Mouse (Mus musculus) left cerebral cortex, adult 18-20 months (tissue): ENCODE results near the gene Sema4a. TPM values are rescaled to one million over a fixed set of nuclear protein-coding genes. Genes with fewer than 3 reads are reported as not detected.

Experiments used
- DNase-seq, 2 experiments: peaks; one replicate each; pipeline ENCODE4 v3.0.0; 2021 to 2022; ENCODE audit warnings: low spot score in 2 of 2, mixed read lengths in 1 of 2
- microRNA-seq, 2 experiments: library from miRNA; unstranded; fragments of <30 nt; microRNA quantifications; one replicate each; pipeline ENCODE4 v1.2.0; 2021
- total RNA-seq, 2 experiments: library from RNA; stranded (reverse); gene quantifications; 2 replicates each; pipeline ENCODE4 v1.2.3; 2021

Gene Sema4a
- total RNA-seq, 2 experiments from 2014 or later, result 70.4 to 76.5 TPM

DNA sequence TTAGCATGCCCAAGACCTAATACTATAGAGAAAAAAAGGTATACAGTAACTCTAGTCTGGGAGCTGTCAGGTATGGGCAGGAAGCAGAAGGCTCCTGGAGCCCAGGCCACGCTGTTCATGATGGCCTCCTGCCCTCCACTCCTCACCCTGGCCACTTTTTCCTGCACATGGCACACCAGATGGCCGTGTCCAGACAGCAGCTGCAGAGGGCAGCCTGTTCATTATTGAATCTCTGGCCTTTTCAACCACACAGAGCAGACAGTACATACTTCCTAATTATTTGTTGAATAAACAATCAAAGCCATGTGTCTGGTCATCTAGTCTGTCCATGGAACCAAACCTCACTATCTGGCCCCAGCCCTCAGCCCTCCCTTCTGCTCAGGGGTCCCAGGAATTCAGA is 62.3 kb downstream of the Sema4a start:
- DNase-seq, result no peak

DNA sequence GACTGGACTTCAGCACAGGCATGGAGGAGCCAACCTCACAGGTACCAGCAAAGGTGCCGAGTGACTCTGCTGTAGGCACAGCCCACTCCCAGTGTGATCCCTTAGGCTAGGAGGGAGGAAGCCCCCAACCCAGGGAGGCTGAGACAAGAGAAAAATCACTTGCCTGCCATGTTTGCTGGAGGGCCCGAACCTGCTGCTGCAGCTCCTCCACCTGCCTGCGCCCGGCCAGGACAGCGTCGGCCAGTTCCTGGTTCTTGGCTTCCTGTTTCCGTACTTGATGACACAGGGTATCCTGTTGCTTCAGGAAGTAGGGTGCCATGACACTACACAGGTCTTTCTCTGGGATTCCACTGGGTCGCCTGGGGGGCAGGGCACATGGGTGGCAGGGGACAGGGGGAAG is 65.2 kb downstream of the Sema4a start:
- no peak for DNase-seq

DNA sequence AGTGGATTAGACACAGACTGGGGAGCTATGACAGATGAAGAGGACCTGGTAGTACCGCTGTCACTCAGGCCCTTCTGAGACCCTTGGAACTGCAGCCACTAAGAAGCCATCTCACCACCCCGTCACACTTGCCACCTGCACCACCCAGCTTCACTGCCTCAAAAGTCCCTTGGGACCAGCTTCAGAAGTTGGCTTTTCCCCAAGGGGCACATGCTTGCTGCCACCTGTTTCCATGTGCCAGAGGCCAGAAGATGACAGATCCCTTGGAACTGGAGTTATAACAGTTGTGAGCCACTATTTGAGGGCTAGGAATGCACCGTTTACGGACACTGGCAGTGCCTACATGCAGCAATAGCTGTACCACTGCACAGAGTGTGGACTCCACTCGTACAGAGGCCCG is 65.7 kb downstream of the Sema4a start:
- no peak for DNase-seq

DNA sequence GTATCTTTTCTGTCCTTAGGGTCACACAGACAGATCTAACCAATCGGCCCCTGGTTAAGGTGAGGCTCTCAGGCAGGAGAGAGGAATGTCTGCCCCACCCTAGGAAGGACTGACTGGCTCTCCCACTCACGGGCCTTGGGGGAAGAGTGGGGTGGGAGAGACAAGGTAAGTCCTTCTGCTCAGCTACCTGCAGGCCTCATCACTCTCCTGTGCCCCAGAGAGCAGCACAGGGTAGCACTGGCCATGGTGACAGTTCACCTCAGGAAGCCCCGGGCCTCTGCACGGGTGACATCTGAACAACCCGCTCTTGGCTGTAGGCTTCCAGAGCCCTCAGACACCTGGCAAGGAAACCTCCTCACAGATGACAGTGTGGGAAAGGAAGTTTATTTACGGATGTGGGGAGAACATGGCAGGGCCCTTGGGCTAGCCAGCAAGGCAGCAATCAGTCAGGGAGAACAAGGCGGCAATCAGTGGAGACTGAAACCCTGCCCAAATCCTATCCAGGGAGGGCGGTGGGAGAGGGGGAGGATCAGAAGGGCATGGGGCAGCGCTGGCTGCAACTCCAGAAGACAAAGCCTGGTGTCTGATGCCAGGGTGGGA is 67.1 kb downstream of the Sema4a start:
- DNase-seq, result no peak

Small RNA genes lying within 50 kb of the gene (microRNA-seq; reads per million reads assigned to microRNA genes)
- gene Mir7011, result 0.63 to 1.7 reads per million in 2 experiments

Other genes with a start within 250 kb of the Sema4a start
- gene Rhbg, start 206.5 kb downstream of the Sema4a start, total RNA-seq, result not detected
- gene Gm38392, start 174.0 kb downstream of the Sema4a start, total RNA-seq, result under 1 TPM; 0.37 to 0.42 TPM
- gene Tsacc, start 164.2 kb downstream of the Sema4a start, total RNA-seq, result 1 to 10 TPM; 2.9 to 4.6 TPM
- gene Cct3, start 164.1 kb downstream of the Sema4a start, total RNA-seq, result 100 to 1,000 TPM; 188 to 189 TPM
- 10 to 100 TPM; 85.6 to 87.3 TPM for gene Glmp, start 136.2 kb downstream of the Sema4a start, total RNA-seq
- gene Tmem79, start 125.0 kb downstream of the Sema4a start, total RNA-seq, result 1 to 10 TPM in 1 of 2 experiments, under 1 TPM in 1; 0.96 to 2.4 TPM
- gene Smg5, start 124.9 kb downstream of the Sema4a start, total RNA-seq, result 10 to 100 TPM; 80.1 to 81.7 TPM
- 10 to 100 TPM in 1 of 2 experiments, 1 to 10 TPM in 1; 8.6 to 11.0 TPM for gene Paqr6, start 96.6 kb downstream of the Sema4a start, total RNA-seq
- 1 to 10 TPM; 1.7 to 1.9 TPM for gene Bglap3, start 88.4 kb downstream of the Sema4a start, total RNA-seq
- 1 to 10 TPM in 1 of 2 experiments, not detected in 1; 2.0 TPM for gene Bglap2, start 82.5 kb downstream of the Sema4a start, total RNA-seq
- gene Bglap, start 76.7 kb downstream of the Sema4a start, total RNA-seq, result not detected
- gene Pmf1, start 50.9 kb downstream of the Sema4a start, total RNA-seq, result 1 to 10 TPM; 5.2 to 6.2 TPM
- 10 to 100 TPM; 77.0 to 78.9 TPM for gene Slc25a44, start 36.0 kb downstream of the Sema4a start, total RNA-seq
- gene Lmna, start 48.8 kb upstream of the Sema4a start, total RNA-seq, result 10 to 100 TPM; 61.3 to 67.9 TPM
- 1 to 10 TPM; 2.7 to 3.1 TPM for gene Mex3a, start 71.2 kb upstream of the Sema4a start, total RNA-seq
- not detected for gene Rab25, start 87.1 kb upstream of the Sema4a start, total RNA-seq
- gene Lamtor2, start 91.9 kb upstream of the Sema4a start, total RNA-seq, result 100 to 1,000 TPM; 104 to 115 TPM
- 100 to 1,000 TPM; 143 to 147 TPM for gene Ubqln4, start 92.6 kb upstream of the Sema4a start, total RNA-seq
- 10 to 100 TPM; 87.6 to 89.5 TPM for gene Ssr2, start 114.7 kb upstream of the Sema4a start, total RNA-seq
- 100 to 1,000 TPM; 219 to 239 TPM for gene Arhgef2, start 144.8 kb upstream of the Sema4a start, total RNA-seq
- not detected for gene Rxfp4, start 192.0 kb upstream of the Sema4a start, total RNA-seq
- 10 to 100 TPM; 56.8 to 57.8 TPM for gene Khdc4, start 224.6 kb upstream of the Sema4a start, total RNA-seq